Mouse (Mus musculus) limb, embryonic 12.5 days (tissue): Measurements from ENCODE around the gene Cd81. TPM values are rescaled to one million over a fixed set of nuclear protein-coding genes. Genes with fewer than 3 reads are reported as not detected.

Experiments
- ATAC-seq: fragments of 200-750 bp; cut with Nextera tagmentation; 2 replicates; pipeline ENCODE4 v1.8.0; 2017; ENCODE audit warnings: low read depth, moderate TSS enrichment; ENCODE audit not compliant: insufficient number of reproducible peaks, insufficient read depth, low FRiP score, low TSS enrichment
- H3K27ac ChIP-seq: fragments of 300-500 bp; sonication (generic); 2 replicates; pipeline ENCODE4 v1.5.1; 2016; ENCODE audit warnings: mild to moderate bottlenecking, moderate library complexity
- H3K27me3 ChIP-seq: fragments of 300-500 bp; sonication (generic); 2 replicates; pipeline ENCODE4 v1.6.1; 2016; ENCODE audit warnings: mild to moderate bottlenecking, moderate library complexity
- H3K36me3 ChIP-seq: fragments of 300-500 bp; sonication (generic); 2 replicates; pipeline ENCODE4 v1.6.1; 2016; ENCODE audit warnings: mild to moderate bottlenecking, moderate library complexity
- H3K4me1 ChIP-seq: fragments of 300-500 bp; sonication (generic); replicated peaks from 2 replicates; pipeline ENCODE4 v1.6.1; 2016
- H3K4me2 ChIP-seq: fragments of 300-500 bp; sonication (generic); 2 replicates; pipeline ENCODE4 v1.6.1; 2016; ENCODE audit warnings: mild to moderate bottlenecking, moderate library complexity
- H3K4me3 ChIP-seq: fragments of 300-500 bp; sonication (generic); replicated peaks from 2 replicates; pipeline ENCODE4 v1.5.1; 2016; ENCODE audit warnings: mild to moderate bottlenecking
- H3K9ac ChIP-seq: fragments of 300-500 bp; sonication (generic); replicated peaks from 2 replicates; pipeline ENCODE4 v1.6.1; 2016; ENCODE audit warnings: mild to moderate bottlenecking, moderate library complexity
- H3K9me3 ChIP-seq: fragments of 300-500 bp; sonication (generic); 2 replicates; pipeline ENCODE4 v1.6.1; 2016; ENCODE audit warnings: mild to moderate bottlenecking, moderate library complexity
- WGBS: fragments of 180-500 bp; shearing (Covaris S2); methylation state at CpG from one replicate; pipeline ENCODE4 v1.1.7; 2016; 5-methylcytosine and 5-hydroxymethylcytosine counted together
- polyA plus RNA-seq: library from polyadenylated mRNA; unstranded; fragments of >200 nt; fragmentation: Nextera tagmentation; extraction: Ambion mirVana; gene quantifications from 2 replicates; pipeline ENCODE4 v1.2.1, GENCODE M21; 2016

Cd81 gene
- polyA plus RNA-seq, 1 experiment from 2014 or later = 331 TPM

DNA sequence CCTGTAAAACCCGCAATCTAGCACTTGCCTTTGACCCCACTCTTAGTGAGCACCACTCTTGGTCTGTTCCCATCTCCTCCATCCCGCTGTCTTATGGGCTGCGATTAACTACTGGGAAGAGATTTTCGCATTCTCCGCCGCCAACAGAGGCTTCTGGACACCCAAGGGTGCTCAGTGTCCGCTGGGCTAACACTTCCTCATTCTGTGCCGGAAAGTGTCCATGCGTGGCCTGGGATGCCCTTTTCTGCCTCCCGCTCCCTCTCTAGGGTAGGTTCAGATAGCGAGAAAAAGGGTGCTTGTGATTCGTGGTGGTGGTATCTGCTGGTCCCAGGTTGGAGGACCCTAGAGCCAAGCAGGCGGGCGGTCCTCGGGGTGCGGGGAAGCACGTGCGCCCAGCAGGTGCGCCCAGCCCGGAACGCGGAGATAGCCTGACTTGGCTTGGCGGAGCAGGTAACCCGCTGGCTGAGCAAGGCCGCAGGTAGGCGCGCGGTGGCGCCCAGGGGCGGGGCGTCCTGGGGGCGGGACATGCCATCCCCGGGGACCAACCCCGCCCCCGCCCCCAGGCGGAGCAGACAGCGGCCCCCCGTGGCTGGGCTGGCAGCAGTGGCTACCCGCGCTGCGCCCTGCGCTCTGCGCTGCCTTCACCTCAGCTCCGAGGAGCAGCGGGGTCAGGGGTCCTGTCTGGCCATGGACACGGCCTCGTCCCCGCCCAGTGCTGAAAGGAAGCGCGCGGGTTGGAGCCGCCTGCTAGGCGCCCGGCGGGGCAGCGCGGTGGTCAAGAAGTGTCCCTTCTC lies 54.3 kb downstream of the Cd81 start:
- H3K4me1 ChIP-seq = peaks cover 15% of the 10 kb centered on the region
- peak overlapping the region; percentile 42 for H3K4me3 ChIP-seq
- peak overlapping the region; percentile 46 for H3K9ac ChIP-seq
- no peaks in the 10 kb centered on the region for H3K36me3 ChIP-seq
- H3K4me2 ChIP-seq = peak overlapping the region; percentile 75
- H3K9me3 ChIP-seq = no peaks in the 10 kb centered on the region
- peaks cover 81% of the 10 kb centered on the region for H3K27me3 ChIP-seq
- no peak for ATAC-seq
- WGBS = 6% methylated on average over 56 of the region's 57 CpGs
- H3K27ac ChIP-seq = no peak overlapping the region

DNA sequence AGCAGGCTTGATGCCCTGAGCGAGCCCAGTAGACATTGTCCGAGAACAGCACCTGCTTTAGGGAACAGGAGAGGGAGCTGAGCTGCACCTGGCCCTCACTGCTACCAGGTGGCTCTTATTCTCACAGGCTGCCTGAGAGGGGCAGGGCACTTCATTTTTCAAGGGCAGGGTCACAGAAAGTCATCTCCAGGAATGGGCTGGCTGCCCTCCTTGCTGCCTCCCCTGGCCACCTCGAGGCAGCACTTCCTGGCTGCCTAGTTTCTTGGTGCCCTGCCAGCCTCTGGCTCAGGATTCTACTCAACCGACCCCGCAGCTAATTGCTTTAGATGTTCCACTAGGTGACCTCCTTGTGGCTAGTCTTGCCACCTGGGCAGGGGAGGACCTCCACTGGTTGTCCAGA lies 55.7 kb downstream of the Cd81 start:
- Histone ChIP-seq H3K27me3 (peaks cover 72% of the 10 kb centered on the region), H3K9ac (no peak overlapping the region)
- 44% methylated on average over 5 of the region's 5 CpGs for WGBS

DNA sequence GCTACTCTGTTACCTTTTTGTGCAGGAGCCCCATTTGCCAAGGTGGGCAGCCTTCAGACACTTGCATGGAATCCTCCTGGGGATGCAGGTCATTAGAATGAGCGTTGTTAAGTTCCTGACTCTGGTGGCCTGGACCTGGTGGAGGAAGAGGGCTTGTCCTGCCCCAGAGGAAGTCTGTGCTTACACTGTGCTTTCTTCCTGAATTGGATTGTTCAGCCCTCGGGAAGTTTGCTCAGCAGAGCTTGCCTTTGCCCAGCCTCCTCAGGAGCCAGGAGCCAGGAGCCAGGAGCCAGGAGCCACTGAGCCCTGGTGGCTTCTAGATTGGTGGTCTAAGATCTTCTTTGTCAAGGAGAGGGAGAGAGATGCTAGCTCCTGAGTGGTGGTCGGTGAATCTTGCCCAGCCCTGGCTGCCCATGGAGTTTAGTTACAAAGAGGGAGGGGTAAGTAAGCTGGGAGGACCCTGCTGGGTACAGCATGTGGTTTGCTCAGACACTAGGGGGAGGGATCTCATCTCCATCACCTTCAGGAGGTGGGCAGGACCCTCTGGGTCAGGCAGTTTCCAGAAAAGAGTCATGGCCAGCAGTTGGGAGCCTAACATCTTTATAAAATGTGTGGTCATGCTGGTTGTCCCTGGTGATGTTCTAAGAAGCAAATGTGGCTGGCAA lies 56.6 kb downstream of the Cd81 start:
- peaks cover 65% of the 10 kb centered on the region for H3K27me3 ChIP-seq
- ATAC-seq = no peak
- H3K4me3 ChIP-seq = no peak overlapping the region
- no peak overlapping the region for H3K9ac ChIP-seq
- no peaks in the 10 kb centered on the region for H3K36me3 ChIP-seq
- 31% methylated on average over 3 of the region's 3 CpGs for WGBS
- H3K4me2 ChIP-seq = no peak overlapping the region
- H3K4me1 ChIP-seq = peaks cover 15% of the 10 kb centered on the region
- no peaks in the 10 kb centered on the region for H3K9me3 ChIP-seq
- no peak overlapping the region for H3K27ac ChIP-seq

More for the DNA sequence above, 55.7 kb downstream of the Cd81 start:
- Histone ChIP-seq H3K27ac (no peak overlapping the region), H3K4me2 (no peak overlapping the region), H3K4me1 (peaks cover 15% of the 10 kb centered on the region), H3K4me3 (no peak overlapping the region), H3K36me3 (no peaks in the 10 kb centered on the region), H3K9me3 (no peaks in the 10 kb centered on the region)
- no peak for ATAC-seq

DNA sequence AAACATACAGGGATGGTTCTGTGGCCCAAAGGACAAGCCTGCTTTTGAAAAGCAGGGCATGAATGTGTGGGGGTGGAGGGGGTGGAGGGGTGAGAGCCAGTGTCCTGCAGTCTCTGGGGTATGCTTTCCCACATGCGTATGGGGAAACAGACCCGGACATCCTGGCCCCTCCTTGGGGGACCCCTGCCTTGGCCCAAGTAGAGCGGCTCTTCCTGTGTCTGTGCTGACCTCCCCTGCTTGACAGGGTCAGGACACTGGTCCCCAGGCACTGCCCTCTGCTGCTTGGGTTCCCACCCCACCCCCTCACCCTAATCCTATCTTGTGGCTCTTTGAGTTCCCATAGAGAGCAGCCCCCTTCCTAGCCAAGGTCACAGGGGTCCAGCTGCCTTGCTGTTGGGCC lies 57.2 kb downstream of the Cd81 start:
- ATAC-seq = no peak
- Histone ChIP-seq H3K4me2 (no peak overlapping the region), H3K36me3 (no peaks in the 10 kb centered on the region), H3K27me3 (peaks cover 60% of the 10 kb centered on the region), H3K9me3 (peaks cover under 1% of the 10 kb centered on the region; the same call in 1 of the 2 replicates), H3K4me1 (peaks cover 15% of the 10 kb centered on the region), H3K27ac (no peak overlapping the region), H3K9ac (no peak overlapping the region), H3K4me3 (no peak overlapping the region)
- 68% methylated on average over 3 of the region's 3 CpGs for WGBS

DNA sequence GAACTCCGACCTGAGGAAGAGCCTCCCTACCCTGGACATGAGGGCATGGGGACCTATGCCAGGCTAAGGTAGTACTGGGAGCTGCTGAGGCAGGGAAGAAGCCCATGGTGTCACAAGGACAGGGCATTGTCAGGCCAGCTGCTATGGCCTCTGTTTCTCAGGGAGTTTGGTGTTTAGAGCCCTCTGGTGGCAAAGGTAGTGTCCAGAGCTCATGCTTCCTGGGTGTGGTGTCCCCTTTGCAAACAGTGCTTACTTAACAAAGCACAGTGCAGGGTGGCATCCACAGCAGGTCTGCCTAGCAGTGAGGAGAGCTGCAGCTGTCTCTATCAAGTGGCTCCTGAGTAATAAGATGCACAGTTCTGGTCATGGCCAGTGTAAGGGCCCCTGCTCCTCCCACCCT lies 58.3 kb downstream of the Cd81 start:
- Histone ChIP-seq H3K4me2 (no peak overlapping the region), H3K9ac (no peak overlapping the region), H3K36me3 (no peaks in the 10 kb centered on the region), H3K4me1 (peaks cover 15% of the 10 kb centered on the region), H3K27me3 (peaks cover 49% of the 10 kb centered on the region), H3K4me3 (no peak overlapping the region), H3K27ac (no peak overlapping the region), H3K9me3 (peaks cover 3% of the 10 kb centered on the region; the same call in 1 of the 2 replicates)
- WGBS = 50% methylated on average over 1 of the region's 1 CpGs
- no peak for ATAC-seq

DNA sequence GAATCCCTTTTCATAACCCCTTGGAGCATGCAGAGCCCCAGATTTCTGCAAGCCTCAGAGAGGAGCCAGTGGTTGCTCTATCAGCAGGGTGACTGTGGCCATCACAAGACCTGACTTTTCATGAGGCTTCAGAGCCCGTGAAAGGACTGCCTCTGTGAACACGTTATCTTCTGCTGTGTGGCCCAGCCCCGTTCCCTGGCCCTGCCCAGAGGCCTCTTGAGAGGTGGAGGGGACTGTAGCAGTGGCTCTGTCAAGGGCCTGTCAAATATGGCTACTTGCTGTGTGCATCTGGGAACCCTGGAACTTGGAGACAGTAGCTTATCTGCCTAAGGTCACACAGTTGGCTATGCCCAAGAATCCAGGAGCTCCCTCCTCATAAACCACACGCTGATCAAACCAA lies 59.2 kb downstream of the Cd81 start:
- H3K36me3 ChIP-seq = no peaks in the 10 kb centered on the region
- WGBS = 60% methylated on average over 4 of the region's 4 CpGs
- H3K9ac ChIP-seq = no peak overlapping the region
- H3K27me3 ChIP-seq = peaks cover 40% of the 10 kb centered on the region
- H3K4me1 ChIP-seq = peaks cover 15% of the 10 kb centered on the region
- H3K4me2 ChIP-seq = no peak overlapping the region
- H3K4me3 ChIP-seq = no peak overlapping the region
- H3K9me3 ChIP-seq = peaks cover 3% of the 10 kb centered on the region; the same call in 1 of the 2 replicates
- no peak overlapping the region for H3K27ac ChIP-seq
- no peak for ATAC-seq

DNA sequence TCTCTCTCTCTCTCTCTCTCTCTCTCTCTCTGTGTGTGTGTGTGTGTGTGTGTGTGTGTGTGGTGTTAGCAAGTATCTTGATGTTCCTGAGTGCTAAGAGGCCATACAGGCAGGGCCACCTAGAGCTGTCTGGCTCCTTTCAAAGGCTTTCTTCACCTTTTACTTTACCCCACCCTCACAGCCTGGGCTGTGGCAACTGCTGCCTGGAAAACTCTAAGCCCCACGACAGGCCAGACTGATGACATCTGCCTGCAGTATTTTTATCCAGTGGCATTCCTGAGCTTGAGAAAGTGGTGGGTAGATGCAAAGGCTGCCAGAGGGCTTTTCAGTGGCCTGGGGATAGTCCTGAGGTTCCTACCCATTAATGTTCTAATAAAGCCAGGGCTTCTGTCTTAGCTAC lies 59.9 kb downstream of the Cd81 start:
- no peak overlapping the region for H3K4me2 ChIP-seq
- no peak overlapping the region for H3K27ac ChIP-seq
- H3K9me3 ChIP-seq = peaks cover 3% of the 10 kb centered on the region; the same call in 1 of the 2 replicates
- H3K4me1 ChIP-seq = peaks cover 8% of the 10 kb centered on the region
- peaks cover 33% of the 10 kb centered on the region for H3K27me3 ChIP-seq
- no peak for ATAC-seq
- no peak overlapping the region for H3K4me3 ChIP-seq
- H3K9ac ChIP-seq = no peak overlapping the region
- 19% methylated on average over 1 of the region's 1 CpGs for WGBS
- no peaks in the 10 kb centered on the region for H3K36me3 ChIP-seq

DNA sequence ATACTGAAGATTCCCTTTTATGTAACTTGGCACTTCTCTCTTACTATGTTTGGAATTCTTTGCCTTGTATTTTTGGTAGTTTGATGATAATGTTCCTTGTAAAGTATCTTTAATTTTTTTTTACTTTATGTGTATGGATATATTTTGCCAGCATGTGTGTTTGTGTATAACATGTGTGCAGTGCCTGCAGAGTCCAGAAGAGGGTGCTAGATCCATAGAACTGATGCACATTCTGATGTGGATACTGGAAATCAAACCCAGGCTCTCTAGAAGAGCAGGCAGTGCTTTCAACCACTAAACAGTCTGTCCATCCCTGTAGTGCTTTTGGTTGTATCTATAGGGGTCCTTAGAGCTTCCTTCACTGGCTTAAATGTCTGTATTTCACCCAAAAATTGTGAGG lies 62.2 kb downstream of the Cd81 start:
- Histone ChIP-seq H3K4me2 (no peak overlapping the region), H3K27me3 (peaks cover 9% of the 10 kb centered on the region), H3K9me3 (peaks cover 3% of the 10 kb centered on the region; the same call in 1 of the 2 replicates), H3K27ac (no peak overlapping the region), H3K9ac (no peak overlapping the region), H3K36me3 (no peaks in the 10 kb centered on the region), H3K4me3 (no peak overlapping the region), H3K4me1 (peaks cover 14% of the 10 kb centered on the region)
- no peak for ATAC-seq

DNA sequence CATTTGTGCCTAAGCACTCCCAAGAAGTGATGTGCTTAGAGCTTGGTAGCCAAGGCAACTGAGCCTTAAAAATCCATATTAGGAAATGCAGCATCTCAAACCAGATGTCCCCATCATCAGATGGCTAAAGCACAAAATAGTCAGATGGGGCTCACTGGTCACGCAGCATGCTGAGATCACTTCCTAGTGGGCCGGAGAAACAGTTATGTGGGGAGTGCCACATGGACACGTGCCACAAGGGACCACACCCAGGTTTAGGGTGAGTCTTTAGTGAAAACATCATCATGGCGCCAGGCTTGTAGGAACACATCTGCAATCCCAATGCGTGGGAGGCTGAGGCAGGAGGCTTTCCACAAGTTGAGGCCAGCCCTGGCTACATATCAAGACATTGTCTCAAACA lies 64.0 kb downstream of the Cd81 start:
- peaks cover 2% of the 10 kb centered on the region; the same call in 1 of the 2 replicates for H3K27me3 ChIP-seq
- no peak overlapping the region for H3K27ac ChIP-seq
- no peak overlapping the region for H3K4me2 ChIP-seq
- ATAC-seq = no peak
- no peak overlapping the region for H3K4me3 ChIP-seq
- H3K36me3 ChIP-seq = no peaks in the 10 kb centered on the region
- peaks cover 3% of the 10 kb centered on the region; the same call in 1 of the 2 replicates for H3K9me3 ChIP-seq
- peaks cover 21% of the 10 kb centered on the region for H3K4me1 ChIP-seq
- 80% methylated on average over 5 of the region's 5 CpGs for WGBS
- H3K9ac ChIP-seq = no peak overlapping the region
